Mouse (Mus musculus) lung, postnatal 0 days (tissue): ENCODE measurements at regions not wholly inside any gene's neighbourhood (a gene's known extent, or its start where the extent isn't known, plus 50 kb on each side); places are given as distances from the start of the nearest gene placed in this dataset.

Experiments used
- CTCF ChIP-seq: IDR thresholded peaks from 2 replicates; pipeline ENCODE4 v1.5.1; 2016; ENCODE audit warnings: antibody characterized with exemption, mild to moderate bottlenecking
- EP300 ChIP-seq: IDR thresholded peaks from 2 replicates; pipeline ENCODE4 v1.6.1; 2016; ENCODE audit warnings: antibody characterized with exemption, mild to moderate bottlenecking, control low read depth

DNA sequence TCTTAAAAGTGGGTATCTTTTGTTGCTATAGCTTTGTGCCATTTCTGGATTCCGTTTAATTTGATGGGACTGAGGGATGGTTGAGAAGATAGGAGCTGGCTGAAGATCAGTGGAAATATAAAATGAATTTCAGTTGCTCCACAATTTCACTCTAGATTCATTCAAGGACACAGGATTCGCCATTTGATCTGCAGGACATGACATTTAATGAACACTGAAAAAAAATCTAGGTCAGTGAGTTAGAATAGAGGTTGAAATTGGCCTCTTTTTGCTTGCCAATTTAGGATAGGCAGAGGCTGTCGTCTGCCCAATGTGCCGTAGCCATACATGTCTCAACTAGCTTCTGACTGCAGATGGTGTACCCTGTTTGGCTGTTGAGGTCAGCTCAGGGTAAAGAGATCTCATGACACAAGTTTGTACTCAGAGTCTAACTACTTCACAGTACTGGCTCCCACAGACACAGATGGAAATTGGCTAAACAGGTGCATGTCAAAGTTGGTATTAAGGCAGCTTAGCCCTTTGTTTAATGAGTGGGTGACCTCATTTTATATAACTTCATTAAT is 449.5 kb upstream of the Tle4 start:
- no peak for TF ChIP-seq CTCF
- no peak for TF ChIP-seq EP300
